Mouse (Mus musculus) adrenal gland, adult 18-20 months (tissue): ENCODE results near the gene Mbnl2. TPM values are rescaled to one million over a fixed set of nuclear protein-coding genes. Genes with fewer than 3 reads are reported as not detected.
A peak's percentile ranks its signal among the peaks of the same experiment; 100 is the strongest.

ENCODE experiments used
- DNase-seq, 2 experiments: peaks; one replicate each; pipeline ENCODE4 v3.0.0; 2021 to 2022; ENCODE audit warnings: low spot score in 2 of 2
- total RNA-seq, 2 experiments: library from RNA; stranded (reverse); gene quantifications; 1 replicate in 1 of 2; 2 replicates in 1 of 2; pipeline ENCODE4 v1.2.3; 2021

The Mbnl2 gene
- total RNA-seq, 2 experiments from 2014 or later, result 181 to 201 TPM

DNA sequence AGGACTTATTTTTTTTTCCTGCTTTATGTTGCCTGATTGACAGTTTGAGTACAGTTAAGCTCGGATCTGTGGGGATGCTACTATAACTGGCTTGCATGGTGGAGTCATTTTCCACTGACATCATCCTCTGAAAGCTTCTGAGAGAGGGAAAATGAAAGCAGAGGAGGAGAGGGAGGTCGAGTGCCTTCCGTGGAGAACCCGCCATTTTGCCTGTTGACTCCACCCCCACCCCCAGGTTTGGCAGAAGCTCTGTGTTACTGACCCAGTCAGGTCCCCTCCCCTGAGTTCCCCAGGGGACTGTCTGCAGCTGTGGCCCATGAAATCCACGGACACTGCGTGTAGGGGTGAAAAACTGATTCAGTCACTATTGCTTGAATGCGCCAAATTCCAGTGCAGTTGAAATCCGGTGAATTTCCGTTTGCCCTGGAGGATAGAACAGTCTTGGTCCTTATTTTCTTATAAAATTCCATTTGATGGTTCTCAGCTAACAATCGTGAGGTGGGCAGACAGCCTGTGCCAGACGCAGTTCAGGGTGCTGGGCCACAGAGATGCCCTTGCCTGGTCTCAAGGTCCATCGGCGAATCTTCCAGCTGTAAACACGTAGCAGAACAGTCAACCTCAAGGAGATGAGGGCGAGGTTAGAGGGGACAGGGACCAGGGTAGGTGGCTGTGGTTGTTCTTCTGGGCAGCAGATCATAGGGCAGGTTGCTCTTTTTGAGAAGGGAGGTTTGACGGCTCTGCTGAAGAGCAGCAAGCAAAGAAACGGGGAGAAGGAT lies 20.9 kb downstream of the Mbnl2 start:
- DNase-seq, result peak in 1 of 2 experiments; percentile 37

DNA sequence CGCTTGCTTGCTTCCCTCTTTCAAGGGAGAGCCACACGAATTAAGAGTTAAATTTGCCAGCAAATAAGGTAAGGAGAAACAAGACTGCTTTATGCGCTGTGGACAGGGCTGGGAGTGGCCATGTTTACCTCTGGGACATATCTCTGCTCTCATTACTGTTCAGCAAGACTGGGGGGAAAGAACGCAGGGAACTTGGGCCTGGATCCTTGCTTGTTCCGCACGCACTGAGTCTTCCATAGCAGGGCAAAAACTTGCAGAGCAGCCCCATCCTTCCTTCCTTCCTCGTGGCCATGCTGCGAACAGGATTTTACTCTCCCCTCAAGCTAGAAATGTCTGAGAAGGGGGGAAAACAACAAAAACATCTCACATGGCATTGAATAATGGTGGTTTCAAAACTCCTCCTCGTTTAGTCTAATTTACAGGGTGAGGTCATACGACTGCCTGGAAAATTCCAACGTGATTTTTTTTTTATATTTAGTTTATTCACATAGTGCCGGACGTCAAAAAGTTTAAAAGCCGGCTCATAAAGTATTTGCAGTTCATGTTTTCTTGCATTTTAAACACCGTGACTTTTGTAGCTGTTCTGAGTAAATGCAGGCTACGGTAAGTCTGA lies 21.8 kb downstream of the Mbnl2 start:
- peak in 1 of 2 experiments; percentile 44 for DNase-seq

DNA sequence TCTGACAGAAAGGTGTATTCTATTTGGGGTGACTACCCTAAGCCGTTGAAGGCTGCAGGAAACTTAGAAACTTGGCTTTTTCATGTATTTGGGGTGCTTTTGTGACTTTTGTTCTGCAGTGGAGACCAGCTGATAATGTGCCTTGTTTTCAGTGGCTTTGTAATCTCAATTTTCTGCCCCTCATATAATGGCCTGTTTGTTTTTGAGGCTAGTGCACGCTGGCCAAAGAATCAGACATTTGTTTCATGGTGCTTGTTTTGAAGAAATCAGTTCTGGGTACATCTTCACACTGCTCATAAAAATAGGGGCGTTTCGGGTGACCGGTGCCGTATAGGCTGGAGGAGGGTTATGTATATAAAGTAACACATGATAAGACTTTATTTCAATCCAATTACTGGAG lies 22.4 kb downstream of the Mbnl2 start:
- DNase-seq, result no peak

DNA sequence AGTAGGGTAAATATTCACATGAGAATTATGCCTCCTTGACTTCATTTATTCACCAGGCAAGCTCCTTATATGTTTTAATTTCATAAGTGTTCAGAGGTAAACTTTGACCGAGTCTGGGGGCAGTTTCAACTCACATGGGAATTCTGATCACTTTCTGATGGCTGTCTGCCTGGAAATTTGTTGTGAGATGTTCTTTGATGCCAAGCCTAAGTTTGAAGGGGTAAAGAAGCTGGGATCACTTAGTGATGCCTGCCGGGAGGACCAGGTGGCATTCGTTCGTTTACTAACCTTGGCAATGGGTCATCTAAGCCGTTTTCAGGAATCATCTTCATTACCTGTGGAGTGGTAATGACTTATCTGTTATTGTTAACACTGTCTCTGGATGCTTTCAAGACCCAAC lies 23.0 kb downstream of the Mbnl2 start:
- DNase-seq, result peak in 1 of 2 experiments; percentile 17

DNA sequence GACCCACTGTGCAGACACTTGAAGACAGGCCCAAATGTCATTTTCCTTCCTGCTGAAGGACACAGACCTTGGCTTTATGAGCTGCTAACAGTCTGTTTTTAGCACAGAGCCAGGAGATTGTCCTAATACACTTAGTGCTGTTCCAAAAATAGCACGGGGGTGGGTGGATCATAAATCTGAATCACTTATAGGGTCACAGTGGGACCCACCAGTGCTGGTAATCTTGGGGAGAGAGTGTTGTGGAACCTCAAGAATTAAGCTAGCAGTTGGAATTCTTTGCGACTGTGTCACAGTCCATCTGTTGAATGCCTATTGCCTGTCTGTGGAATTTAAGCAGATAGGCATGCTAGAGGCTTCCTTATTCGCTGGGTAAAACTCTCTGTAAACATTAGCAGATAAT lies 24.2 kb downstream of the Mbnl2 start:
- DNase-seq, result no peak

DNA sequence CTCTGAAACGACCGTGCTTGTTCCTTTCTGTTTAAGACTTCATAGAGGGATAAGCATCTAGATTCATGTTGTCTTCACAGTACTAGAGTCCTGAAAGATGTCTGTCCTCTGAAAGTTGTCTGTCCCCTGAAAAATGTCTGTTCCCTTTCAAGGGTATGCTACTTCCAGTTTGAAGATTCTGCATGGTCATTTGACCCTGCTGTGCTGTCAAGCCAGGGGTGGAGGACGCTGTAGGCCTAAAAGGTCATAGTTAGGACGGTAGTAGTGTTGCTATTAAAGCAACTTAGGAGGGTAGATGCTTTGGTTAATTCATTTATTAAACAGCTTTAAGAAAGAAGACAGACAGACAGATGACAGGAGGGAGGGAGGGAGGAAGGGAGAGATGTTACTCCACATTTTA lies 24.7 kb downstream of the Mbnl2 start:
- no peak for DNase-seq

DNA sequence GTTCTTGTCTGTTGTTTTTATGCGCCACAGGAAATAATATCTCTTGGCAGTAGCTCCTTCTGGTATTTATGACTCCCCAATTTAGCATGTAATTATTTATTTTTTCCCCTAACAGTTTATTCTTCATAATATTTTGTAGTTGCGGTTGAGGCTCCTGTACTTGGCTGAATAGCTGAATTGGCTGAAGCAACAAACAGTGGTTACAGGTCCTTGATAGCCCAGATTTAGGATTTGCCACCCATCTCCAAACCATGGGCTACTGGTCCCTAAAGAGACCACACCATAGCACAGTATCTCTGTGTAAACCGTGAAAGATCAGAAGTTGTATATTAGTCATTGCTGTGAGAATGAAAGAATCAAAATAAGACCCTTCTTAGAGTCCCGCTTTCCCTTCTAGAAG lies 25.3 kb downstream of the Mbnl2 start:
- no peak for DNase-seq

DNA sequence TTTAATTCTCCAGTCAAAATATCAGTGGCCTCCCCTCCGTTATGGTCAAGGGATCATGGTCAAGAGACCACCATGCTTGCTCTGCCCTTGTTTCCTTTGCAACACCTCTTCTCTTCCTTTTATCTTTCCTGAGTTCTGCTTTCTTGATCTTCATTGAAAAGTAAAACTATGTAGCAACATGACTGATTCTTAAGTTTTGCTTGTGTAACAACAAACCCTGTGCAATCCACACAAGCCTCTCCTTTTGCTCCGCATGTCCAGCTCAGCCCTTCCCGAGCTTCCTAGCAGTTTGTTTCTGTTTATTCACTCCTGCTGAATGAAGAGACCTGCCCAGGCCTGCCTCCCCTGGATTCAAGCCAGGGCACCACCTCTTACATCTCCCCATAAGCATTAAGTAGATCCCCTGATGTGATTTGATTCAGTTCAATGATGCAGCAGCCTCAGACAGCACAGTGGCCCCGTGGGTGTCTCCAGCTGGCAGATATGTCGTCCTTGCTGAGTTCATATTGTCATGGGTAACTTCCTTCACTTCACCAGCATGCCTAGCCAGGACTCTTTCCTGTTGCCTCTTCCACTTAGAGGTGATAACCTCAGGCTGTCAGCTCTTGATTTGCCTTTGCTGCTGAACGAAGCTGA lies 27.6 kb downstream of the Mbnl2 start:
- DNase-seq, result peak in 1 of 2 experiments; percentile 34

DNA sequence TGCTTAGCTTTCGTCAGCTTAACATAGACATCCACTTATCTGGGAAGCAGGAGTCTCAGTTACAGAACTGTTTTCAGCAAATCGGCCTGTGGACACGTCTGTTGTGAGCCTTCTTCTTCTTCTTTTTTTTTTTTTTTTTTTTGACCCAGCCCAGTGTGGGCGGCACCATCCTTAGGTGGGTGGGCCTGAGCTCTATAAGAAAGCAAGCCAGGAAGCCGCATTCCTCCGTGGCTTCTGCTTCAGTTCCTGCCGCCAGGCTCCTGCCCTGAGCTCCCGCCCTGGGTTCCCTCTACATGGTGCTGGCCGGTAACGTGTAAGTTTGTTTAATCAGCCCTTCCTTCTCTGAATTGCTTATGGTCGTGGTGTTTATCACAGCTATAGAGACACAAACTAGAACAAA lies 30.8 kb downstream of the Mbnl2 start:
- DNase-seq, result peak in 1 of 2 experiments; percentile 20

DNA sequence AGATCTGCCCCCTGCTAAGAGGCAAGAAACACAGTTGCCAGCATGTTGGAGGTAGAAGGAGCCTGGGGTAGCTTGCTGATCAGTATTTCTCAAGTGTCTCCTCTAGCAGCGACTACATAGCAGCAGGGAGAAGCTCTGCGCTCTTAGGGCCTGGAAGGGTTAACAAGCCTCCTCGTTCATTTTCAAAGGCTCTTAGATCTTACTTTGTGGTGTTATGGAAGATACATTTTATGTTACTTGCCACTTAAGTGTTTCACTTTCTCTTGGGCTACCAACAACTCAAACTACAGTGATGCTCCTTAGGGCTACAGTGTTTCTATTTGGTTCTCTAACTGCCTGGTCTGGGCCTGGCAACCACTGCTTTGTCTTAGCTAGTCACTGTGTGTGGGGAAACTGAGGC lies 31.9 kb downstream of the Mbnl2 start:
- DNase-seq, result peak in 1 of 2 experiments; percentile 13

DNA sequence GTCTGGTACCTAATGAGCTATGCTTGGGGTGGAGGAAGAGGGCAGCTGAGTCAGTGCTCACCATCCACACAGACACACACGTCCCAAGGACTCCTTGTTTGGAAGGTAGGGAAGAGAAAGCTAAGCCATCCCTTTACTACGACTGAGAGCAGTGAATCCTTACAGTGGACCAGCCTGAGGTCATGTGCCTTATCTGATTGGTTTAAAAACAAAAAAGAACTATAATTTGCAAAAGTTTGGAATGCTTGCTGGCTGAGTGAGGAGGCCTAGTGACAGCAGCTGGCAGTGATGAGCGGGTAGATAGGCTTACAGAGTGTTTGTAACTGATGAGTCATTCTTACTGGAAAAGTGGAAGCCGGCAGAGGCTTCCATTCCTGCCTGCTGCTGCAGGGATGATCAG lies 32.5 kb downstream of the Mbnl2 start:
- peak in 1 of 2 experiments; percentile 22 for DNase-seq

DNA sequence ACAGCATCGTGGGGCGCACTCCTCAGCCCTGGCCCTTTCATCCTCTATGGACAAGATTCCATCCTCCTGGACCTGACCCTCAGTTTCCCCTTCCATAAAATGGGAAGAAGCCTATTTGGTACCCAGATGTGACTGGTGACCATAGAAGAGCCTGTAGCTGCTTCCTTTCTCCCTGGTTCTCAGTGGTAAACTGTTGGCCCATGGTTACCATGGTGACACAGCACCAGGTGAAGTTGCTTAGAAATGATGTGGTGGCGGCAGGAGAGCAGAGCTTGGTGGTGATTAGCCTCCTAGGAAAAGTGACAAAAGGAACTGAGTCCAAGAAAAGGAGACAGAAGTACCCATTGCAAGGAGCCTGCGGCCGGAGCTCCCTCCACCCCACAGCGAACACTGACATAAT lies 34.2 kb downstream of the Mbnl2 start:
- DNase-seq, result peak in 1 of 2 experiments; percentile 18

DNA sequence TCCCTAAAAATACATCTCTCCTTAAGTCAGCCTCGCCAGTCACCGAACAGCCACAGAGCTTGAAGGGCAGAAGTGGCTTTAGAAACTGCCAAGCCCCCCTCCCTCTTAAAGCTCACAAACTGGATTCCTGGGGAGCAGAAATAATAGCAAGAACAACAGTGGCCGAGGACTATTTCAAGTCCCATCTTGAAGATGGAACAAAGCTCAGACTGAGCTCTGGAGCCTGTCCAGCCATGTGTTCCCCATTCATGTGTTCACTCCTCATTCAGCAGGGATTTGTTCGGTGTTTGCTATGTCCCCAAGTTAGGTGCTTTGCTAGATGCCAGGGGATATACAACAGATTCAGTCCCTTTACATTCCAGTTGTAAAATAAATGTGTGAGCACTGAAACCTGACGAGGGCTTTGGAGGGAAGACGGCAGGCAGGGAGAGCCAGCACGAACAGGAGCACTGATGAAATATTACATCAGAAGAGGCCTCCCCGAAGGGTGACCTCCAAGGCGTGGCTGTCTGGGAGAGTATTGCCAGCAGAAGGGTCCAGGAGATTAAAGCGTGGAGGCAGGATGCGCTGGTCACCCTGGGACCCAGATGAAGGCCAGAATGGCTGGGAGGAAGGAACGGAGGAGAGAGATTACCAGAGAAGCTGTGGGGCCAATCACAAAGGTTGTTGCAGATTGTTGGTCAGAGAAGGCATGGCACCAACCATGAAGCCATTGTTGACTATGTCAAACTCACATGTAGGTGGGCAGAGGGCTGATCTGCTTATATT lies 36.0 kb downstream of the Mbnl2 start:
- peak in 1 of 2 experiments; percentile 16 for DNase-seq

DNA sequence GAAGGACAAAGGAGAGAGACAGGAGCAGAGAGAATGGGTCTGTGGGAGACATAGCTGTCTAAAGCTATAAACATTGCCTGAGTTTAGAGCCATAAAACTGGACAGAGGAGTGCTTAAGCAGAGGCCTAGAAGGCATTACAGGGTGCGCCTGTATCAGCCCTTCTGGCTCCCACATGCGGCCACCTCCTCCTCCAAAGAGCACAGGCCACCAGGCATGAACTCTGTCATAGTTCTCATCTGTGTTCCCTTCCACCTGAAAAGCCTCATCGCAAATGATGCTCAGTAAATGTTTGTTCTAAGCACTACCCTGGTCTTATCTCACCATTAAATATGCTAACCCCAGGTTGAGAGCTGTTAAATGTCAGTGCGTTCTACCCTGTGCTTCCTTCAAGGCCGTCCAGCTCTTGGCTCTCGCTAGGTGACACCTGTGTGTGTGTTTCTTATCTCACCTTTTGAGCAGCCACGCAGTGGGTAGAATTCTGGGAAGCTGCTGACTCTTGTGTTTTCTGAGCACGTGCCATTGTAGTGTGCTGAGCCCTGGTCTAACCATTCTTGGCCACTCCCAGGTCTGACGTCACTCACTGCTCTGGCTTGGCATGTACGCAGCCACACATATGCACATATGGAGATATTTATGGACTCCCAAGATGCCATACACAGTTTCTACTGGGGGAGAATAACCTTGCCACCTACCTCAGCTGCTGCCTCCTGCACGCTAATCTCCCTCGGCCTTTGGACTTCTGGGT lies 37.4 kb downstream of the Mbnl2 start:
- DNase-seq, result peak in 1 of 2 experiments; percentile 16

DNA sequence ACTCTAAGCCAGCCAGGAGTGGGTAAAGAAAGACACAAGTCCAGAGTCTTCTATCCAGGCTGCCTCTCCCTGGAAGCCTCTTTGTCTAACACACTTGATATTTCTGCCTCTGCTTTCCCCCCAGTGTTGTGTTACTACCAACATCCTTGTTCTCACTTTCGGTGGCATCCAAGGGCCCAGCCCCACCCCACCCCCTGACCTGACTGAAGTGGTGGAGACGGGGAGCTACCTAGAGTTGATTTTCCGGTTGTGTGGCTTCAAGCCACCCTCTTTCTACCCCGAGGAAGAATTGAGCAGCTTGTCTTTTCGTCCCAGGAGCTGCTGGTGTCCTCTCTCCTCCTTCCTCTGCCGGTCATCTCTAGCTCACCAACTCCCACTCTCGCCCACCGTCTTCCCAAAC lies 38.0 kb downstream of the Mbnl2 start:
- no peak for DNase-seq

DNA sequence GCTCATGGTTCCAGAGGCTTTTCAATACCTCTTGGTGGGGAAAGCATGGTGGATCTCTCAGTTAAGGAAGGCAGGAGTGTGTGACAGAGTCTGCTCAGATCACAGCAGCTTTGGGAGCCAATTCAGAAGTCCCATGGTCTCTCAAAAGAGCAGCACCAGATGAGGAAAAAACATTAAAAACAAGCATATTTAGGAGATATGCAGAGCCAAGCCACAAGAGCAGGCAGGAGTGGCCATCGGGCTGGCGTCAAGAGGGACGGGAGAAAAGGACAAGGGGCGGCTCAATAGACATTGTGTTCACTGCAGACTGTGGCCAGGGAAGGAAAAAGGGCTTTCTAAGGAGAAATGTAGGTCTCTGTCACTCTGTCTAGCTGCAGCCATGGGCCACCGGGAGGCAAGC lies 40.3 kb downstream of the Mbnl2 start:
- no peak for DNase-seq

DNA sequence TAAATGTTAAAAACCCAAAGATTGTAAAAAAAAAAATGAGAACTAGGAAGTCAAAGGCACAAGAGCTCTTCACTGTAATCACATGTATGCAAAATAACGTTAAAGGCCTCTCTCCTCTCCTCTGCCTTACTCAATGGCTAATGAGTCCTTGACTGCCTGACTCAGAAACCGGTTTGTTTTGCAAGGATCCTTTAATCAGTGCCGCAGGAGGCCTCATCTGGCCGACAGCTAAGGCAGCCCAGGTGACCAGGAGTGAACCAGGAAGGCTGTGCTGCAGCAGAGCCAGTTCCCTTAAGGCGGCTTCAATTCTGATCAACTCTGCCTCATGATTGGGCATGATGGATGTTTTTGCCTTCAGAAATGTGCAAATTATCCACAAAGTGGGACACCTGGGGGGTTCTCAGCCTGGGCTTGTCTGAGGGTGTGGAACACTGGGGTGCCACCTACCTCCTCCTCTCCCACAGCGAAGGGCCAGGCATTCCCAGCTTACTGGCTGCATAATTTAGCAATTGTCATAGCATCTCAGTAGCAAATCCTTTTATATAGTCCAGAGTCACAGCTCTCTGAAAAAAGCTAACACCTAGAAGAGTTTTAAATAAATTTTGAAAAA lies 43.0 kb downstream of the Mbnl2 start:
- DNase-seq, result peak in 1 of 2 experiments; percentile 16

DNA sequence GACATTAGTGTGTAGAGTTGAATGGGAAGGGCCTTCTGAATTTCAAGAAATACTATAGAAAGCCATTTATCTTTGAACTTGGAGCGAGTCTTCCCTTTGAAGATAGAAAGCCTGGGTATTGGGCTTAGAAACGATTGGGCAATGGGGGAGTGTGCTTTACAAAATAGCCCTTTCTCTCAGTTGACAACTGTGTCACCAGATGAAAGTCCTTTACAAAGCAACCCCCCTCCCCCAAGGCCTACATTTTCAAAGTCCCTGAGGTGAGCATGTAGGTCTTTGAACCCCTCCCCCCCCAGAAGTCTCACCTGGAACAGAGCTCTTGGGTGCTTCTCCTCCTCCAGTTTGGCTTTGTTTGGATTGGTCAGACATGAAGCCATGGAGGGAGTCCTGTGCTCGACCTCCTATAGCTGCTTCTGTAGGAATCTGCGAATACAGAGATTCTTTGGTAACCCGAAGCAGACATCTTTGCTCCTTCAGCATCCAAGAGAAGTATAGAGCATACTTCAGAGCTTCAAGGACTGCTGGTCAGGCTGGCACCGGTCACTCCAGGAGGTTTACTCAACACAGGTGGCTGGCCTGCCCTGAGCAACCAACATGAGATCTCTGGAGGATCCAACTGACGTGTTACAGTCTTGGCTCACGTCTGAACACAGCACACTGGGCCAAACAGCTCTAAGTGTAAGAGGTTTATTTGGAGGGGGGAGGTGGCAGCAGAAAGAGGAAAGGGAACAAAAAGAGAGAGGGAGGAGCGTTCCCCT lies 43.7 kb downstream of the Mbnl2 start:
- DNase-seq, result peak in 1 of 2 experiments; percentile 15

DNA sequence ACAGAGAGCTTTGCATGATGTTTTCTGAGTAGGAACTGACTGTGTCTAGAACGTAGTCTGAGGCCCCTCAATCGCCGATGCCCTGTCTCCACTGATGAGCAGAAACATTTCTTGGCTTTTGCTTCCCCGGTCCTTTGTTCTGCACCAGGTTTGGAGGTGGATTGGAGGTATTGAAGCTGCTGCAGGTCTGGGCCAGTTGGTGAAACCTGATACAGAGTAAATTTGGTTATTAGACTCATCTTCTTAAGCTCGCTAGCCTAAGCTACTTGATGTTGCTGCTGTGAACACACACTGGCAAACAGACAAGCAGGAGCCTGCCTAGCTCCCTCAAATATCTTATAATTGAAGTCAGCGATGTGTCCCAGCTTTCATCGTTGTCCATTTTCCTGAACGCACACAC lies 46.6 kb downstream of the Mbnl2 start:
- DNase-seq, result peak in 1 of 2 experiments; percentile 14
